Mouse (Mus musculus) neural tube, embryonic 12.5 days (tissue): ENCODE data around the gene Gli1. TPM values are rescaled to one million over a fixed set of nuclear protein-coding genes. Genes with fewer than 3 reads are reported as not detected.
A peak's percentile ranks its signal among the peaks of the same experiment; 100 is the strongest.

Experiments used
- ATAC-seq: fragments of 200-750 bp; cut with Nextera tagmentation; 2 replicates; pipeline ENCODE4 v1.8.0; 2017; ENCODE audit warnings: low read depth, mild to moderate bottlenecking, moderate TSS enrichment, moderate library complexity; ENCODE audit not compliant: low FRiP score
- H3K27ac ChIP-seq: fragments of 300-500 bp; sonication (generic); 2 replicates; pipeline ENCODE4 v1.5.1; 2016
- H3K27me3 ChIP-seq: fragments of 300-500 bp; sonication (generic); replicated peaks from 2 replicates; pipeline ENCODE4 v1.6.1; 2016; ENCODE audit warnings: mild to moderate bottlenecking
- H3K36me3 ChIP-seq: fragments of 300-500 bp; sonication (generic); 2 replicates; pipeline ENCODE4 v1.6.1; 2016; ENCODE audit warnings: mild to moderate bottlenecking
- H3K4me1 ChIP-seq: fragments of 300-500 bp; sonication (generic); 2 replicates; pipeline ENCODE4 v1.6.1; 2016
- H3K4me2 ChIP-seq: fragments of 300-500 bp; sonication (generic); replicated peaks from 2 replicates; pipeline ENCODE4 v1.6.1; 2016; ENCODE audit warnings: mild to moderate bottlenecking
- H3K4me3 ChIP-seq: fragments of 300-500 bp; sonication (generic); 2 replicates; pipeline ENCODE4 v1.5.1; 2016
- H3K9ac ChIP-seq: fragments of 300-500 bp; sonication (generic); 2 replicates; pipeline ENCODE4 v1.6.1; 2016; ENCODE audit warnings: mild to moderate bottlenecking
- H3K9me3 ChIP-seq: fragments of 300-500 bp; sonication (generic); 2 replicates; pipeline ENCODE4 v1.6.1; 2016; ENCODE audit warnings: mild to moderate bottlenecking
- WGBS: fragments of 180-500 bp; shearing (Covaris S2); methylation state at CpG from one replicate; pipeline ENCODE4 v1.1.7; 2016; 5-methylcytosine and 5-hydroxymethylcytosine counted together
- polyA plus RNA-seq: library from polyadenylated mRNA; unstranded; fragments of >200 nt; fragmentation: Nextera tagmentation; extraction: Ambion mirVana; gene quantifications from 2 replicates; pipeline ENCODE4 v1.2.1, GENCODE M21; 2016

Gene Gli1
- polyA plus RNA-seq, 1 experiment from 2014 or later: 3.6 TPM

GRCm38 (mm10) chr10:127287271-127287935, 54.4 kb downstream of the Gli1 start:
- 67% methylated on average over 15 of the region's 15 CpGs for WGBS
- Histone ChIP-seq H3K9me3 (no peaks in the 10 kb centered on the region), H3K4me2 (peak overlapping the region; percentile 88), H3K27ac (no peak overlapping the region), H3K4me3 (peak overlapping the region; percentile 72), H3K36me3 (peaks cover 50% of the 10 kb centered on the region), H3K4me1 (peaks cover 51% of the 10 kb centered on the region), H3K9ac (peak overlapping the region; percentile 86), H3K27me3 (no peaks in the 10 kb centered on the region)
- no peak for ATAC-seq

- peak overlapping the region; percentile 88 for H3K4me2 ChIP-seq
- H3K4me3 ChIP-seq: peak overlapping the region; percentile 72; the same call in 1 of the 2 replicates
- peaks cover 44% of the 10 kb centered on the region for H3K4me1 ChIP-seq
- no peaks in the 10 kb centered on the region for H3K9me3 ChIP-seq
- no peak for ATAC-seq
- no peak overlapping the region for H3K27ac ChIP-seq
- H3K27me3 ChIP-seq: no peaks in the 10 kb centered on the region
- 63% methylated on average over 7 of the region's 7 CpGs for WGBS
- H3K36me3 ChIP-seq: peaks cover 57% of the 10 kb centered on the region
- H3K9ac ChIP-seq: peak overlapping the region; percentile 86; the same call in 1 of the 2 replicates
Measured at GRCm38 (mm10) chr10:127286730-127287129, 55.0 kb downstream of the Gli1 start.

- Histone ChIP-seq H3K9ac (peak overlapping the region; percentile 10), H3K27me3 (no peaks in the 10 kb centered on the region), H3K4me3 (0 out of 2 replicates have a peak overlapping the region, but pooled peaks have one; percentile 72), H3K27ac (no peak overlapping the region), H3K9me3 (no peaks in the 10 kb centered on the region), H3K4me1 (peaks cover 39% of the 10 kb centered on the region), H3K36me3 (peaks cover 63% of the 10 kb centered on the region), H3K4me2 (peak overlapping the region; percentile 88)
- 67% methylated on average over 7 of the region's 7 CpGs for WGBS
- no peak for ATAC-seq
Measured at GRCm38 (mm10) chr10:127286194-127286593, 55.6 kb downstream of the Gli1 start.

GRCm38 (mm10) chr10:127285644-127286043, 56.1 kb downstream of the Gli1 start:
- no peak for ATAC-seq
- 81% methylated on average over 13 of the region's 13 CpGs for WGBS
- Histone ChIP-seq H3K4me3 (no peak overlapping the region; the same call in 1 of the 2 replicates), H3K4me2 (peak overlapping the region; percentile 88; the same call in 1 of the 2 replicates), H3K9ac (peak overlapping the region; percentile 10; the same call in 1 of the 2 replicates), H3K4me1 (peaks cover 38% of the 10 kb centered on the region), H3K27me3 (no peaks in the 10 kb centered on the region), H3K27ac (no peak overlapping the region), H3K36me3 (peaks cover 68% of the 10 kb centered on the region), H3K9me3 (no peaks in the 10 kb centered on the region)

- peaks cover 74% of the 10 kb centered on the region for H3K36me3 ChIP-seq
- 79% methylated on average over 11 of the region's 11 CpGs for WGBS
- no peaks in the 10 kb centered on the region for H3K27me3 ChIP-seq
- peaks cover 38% of the 10 kb centered on the region for H3K4me1 ChIP-seq
- no peaks in the 10 kb centered on the region for H3K9me3 ChIP-seq
- H3K9ac ChIP-seq: peak overlapping the region; percentile 10; the same call in 1 of the 2 replicates
- H3K27ac ChIP-seq: no peak overlapping the region
- H3K4me3 ChIP-seq: no peak overlapping the region
- no peak for ATAC-seq
- H3K4me2 ChIP-seq: 0 out of 2 replicates have a peak overlapping the region, but pooled peaks have one; percentile 18
Measured at GRCm38 (mm10) chr10:127284724-127285500, 56.9 kb downstream of the Gli1 start.

- H3K27ac ChIP-seq: no peak overlapping the region
- no peak overlapping the region for H3K4me2 ChIP-seq
- no peaks in the 10 kb centered on the region for H3K9me3 ChIP-seq
- H3K4me3 ChIP-seq: no peak overlapping the region
- no peaks in the 10 kb centered on the region for H3K27me3 ChIP-seq
- H3K4me1 ChIP-seq: peaks cover 36% of the 10 kb centered on the region
- peaks cover 77% of the 10 kb centered on the region for H3K36me3 ChIP-seq
- ATAC-seq: no peak
- H3K9ac ChIP-seq: no peak overlapping the region
- WGBS: 92% methylated on average over 7 of the region's 7 CpGs
Measured at GRCm38 (mm10) chr10:127284105-127284622, 57.6 kb downstream of the Gli1 start.

GRCm38 (mm10) chr10:127282620-127283215, 59.1 kb downstream of the Gli1 start:
- whole genome bisulfite sequencing: 84% methylated on average over 13 of the region's 13 CpGs

GRCm38 (mm10) chr10:127281316-127281715, 60.5 kb downstream of the Gli1 start:
- peaks cover 95% of the 10 kb centered on the region for H3K36me3 ChIP-seq
- WGBS: 90% methylated on average over 8 of the region's 8 CpGs

More at GRCm38 (mm10) chr10:127282620-127283215, 59.1 kb downstream of the Gli1 start:
- no peak overlapping the region for H3K4me3 ChIP-seq
- H3K36me3 ChIP-seq: peaks cover 92% of the 10 kb centered on the region
- no peak overlapping the region for H3K27ac ChIP-seq
- H3K4me1 ChIP-seq: peaks cover 31% of the 10 kb centered on the region
- H3K9ac ChIP-seq: no peak overlapping the region
- no peak for ATAC-seq
- no peaks in the 10 kb centered on the region for H3K27me3 ChIP-seq
- no peak overlapping the region for H3K4me2 ChIP-seq
- H3K9me3 ChIP-seq: no peaks in the 10 kb centered on the region

More at GRCm38 (mm10) chr10:127281316-127281715, 60.5 kb downstream of the Gli1 start:
- Histone ChIP-seq H3K4me3 (no peak overlapping the region), H3K27ac (no peak overlapping the region), H3K4me2 (no peak overlapping the region), H3K4me1 (peaks cover 17% of the 10 kb centered on the region), H3K27me3 (no peaks in the 10 kb centered on the region), H3K9me3 (no peaks in the 10 kb centered on the region), H3K9ac (no peak overlapping the region)
- ATAC-seq: no peak

Other genes starting within 250 kb of the Gli1 start
- 118 and 123 TPM in 2 replicates for gene Os9, start 220.8 kb downstream of the Gli1 start, polyA plus RNA-seq
- 29.2 and 31.5 TPM in 2 replicates for gene B4galnt1, start 176.7 kb downstream of the Gli1 start, polyA plus RNA-seq
- 1.5 and 1.8 TPM in 2 replicates for gene Slc26a10, start 161.3 kb downstream of the Gli1 start, polyA plus RNA-seq
- 43.3 and 43.6 TPM in 2 replicates for gene Arhgef25, start 151.9 kb downstream of the Gli1 start, polyA plus RNA-seq
- gene Dtx3, start 146.2 kb downstream of the Gli1 start, polyA plus RNA-seq: 189 and 199 TPM in 2 replicates
- gene Pip4k2c, start 130.4 kb downstream of the Gli1 start, polyA plus RNA-seq: 22.0 and 22.4 TPM in 2 replicates
- 72.7 and 81.6 TPM in 2 replicates for gene Kif5a, start 78.6 kb downstream of the Gli1 start, polyA plus RNA-seq
- gene Dctn2, start 75.6 kb downstream of the Gli1 start, polyA plus RNA-seq: 273 and 277 TPM in 2 replicates
- gene Mbd6, start 53.0 kb downstream of the Gli1 start, polyA plus RNA-seq: 18.4 and 20.5 TPM in 2 replicates
- gene Mars, start 30.2 kb downstream of the Gli1 start, polyA plus RNA-seq: 145 and 146 TPM in 2 replicates
- gene Arhgap9, start 20.0 kb downstream of the Gli1 start, polyA plus RNA-seq: 1.7 and 2.0 TPM in 2 replicates
- gene Inhbe, start 12.4 kb upstream of the Gli1 start, polyA plus RNA-seq: not detected in 2 replicates
- gene Inhbc, start 28.5 kb upstream of the Gli1 start, polyA plus RNA-seq: not detected in 2 replicates
- gene R3hdm2, start 38.4 kb upstream of the Gli1 start, polyA plus RNA-seq: 33.9 and 36.3 TPM in 2 replicates
- gene Stac3, start 159.7 kb upstream of the Gli1 start, polyA plus RNA-seq: 4.3 and 5.8 TPM in 2 replicates
- gene Ndufa4l2, start 173.0 kb upstream of the Gli1 start, polyA plus RNA-seq: 7.3 and 7.6 TPM in 2 replicates
- 74.2 and 76.9 TPM in 2 replicates for gene Shmt2, start 180.5 kb upstream of the Gli1 start, polyA plus RNA-seq
- 112 and 125 TPM in 2 replicates for gene Nxph4, start 192.6 kb upstream of the Gli1 start, polyA plus RNA-seq